Mouse (Mus musculus) right cerebral cortex, postnatal 36 days (tissue): ENCODE measurements around the gene Slc47a1.

Experiments used
- DNase-seq, 2 experiments: peaks; one replicate each; pipeline ENCODE4 v3.0.0; 2022; ENCODE audit warnings: low spot score in 2 of 2, mixed read lengths in 1 of 2

Gene Slc47a1

GRCm38 (mm10) chr11:61368668-61369067 is 9.5 kb downstream of the Slc47a1 start:
- DNase-seq, result no peak

- DNase-seq, result no peak
Observed at GRCm38 (mm10) chr11:61366517-61367273, 11.4 kb downstream of the Slc47a1 start.

- DNase-seq, result no peak
Observed at GRCm38 (mm10) chr11:61365938-61366337, 12.2 kb downstream of the Slc47a1 start.

- no peak for DNase-seq
Observed at GRCm38 (mm10) chr11:61364096-61364495, 14.0 kb downstream of the Slc47a1 start.

- no peak for DNase-seq
Observed at GRCm38 (mm10) chr11:61361515-61362190, 16.5 kb downstream of the Slc47a1 start.

- no peak for DNase-seq
Observed at GRCm38 (mm10) chr11:61356600-61356999, 21.5 kb downstream of the Slc47a1 start.

- DNase-seq, result no peak
Observed at GRCm38 (mm10) chr11:61356111-61356510, 22.0 kb downstream of the Slc47a1 start.

- no peak for DNase-seq
Observed at GRCm38 (mm10) chr11:61355351-61355750, 22.8 kb downstream of the Slc47a1 start.

- DNase-seq, result no peak
Observed at GRCm38 (mm10) chr11:61354346-61354745, 23.8 kb downstream of the Slc47a1 start.

- no peak for DNase-seq
Observed at GRCm38 (mm10) chr11:61353038-61353437, 25.1 kb downstream of the Slc47a1 start.

GRCm38 (mm10) chr11:61352138-61352651 is 25.9 kb downstream of the Slc47a1 start:
- DNase-seq, result no peak

- peak; percentile 21 to 29 for DNase-seq
Observed at GRCm38 (mm10) chr11:61349337-61349736, 28.8 kb downstream of the Slc47a1 start.

GRCm38 (mm10) chr11:61346133-61346532 is 32.0 kb downstream of the Slc47a1 start:
- DNase-seq, result no peak

GRCm38 (mm10) chr11:61342505-61343420 is 35.4 kb downstream of the Slc47a1 start, which contains the start of gene Slc47a2:
Gene Slc47a2 (minus strand): TSS chr11:61342860.
- DNase-seq, result no peak

GRCm38 (mm10) chr11:61341971-61342370 is 36.2 kb downstream of the Slc47a1 start:
- no peak for DNase-seq

- no peak for DNase-seq
Observed at GRCm38 (mm10) chr11:61341233-61341632, 36.9 kb downstream of the Slc47a1 start.

GRCm38 (mm10) chr11:61340374-61340773 is 37.8 kb downstream of the Slc47a1 start:
- DNase-seq, result no peak

- no peak for DNase-seq
Observed at GRCm38 (mm10) chr11:61337586-61337985, 40.6 kb downstream of the Slc47a1 start.

GRCm38 (mm10) chr11:61320904-61321687 is 57.0 kb downstream of the Slc47a1 start:
- DNase-seq, result no peak

- no peak for DNase-seq
Observed at GRCm38 (mm10) chr11:61319923-61320567, 58.1 kb downstream of the Slc47a1 start.
